Mouse (Mus musculus) monocyte, adult 5-6 weeks (primary cell): ENCODE measurements around the gene Ghr. TPM values are rescaled to one million over a fixed set of nuclear protein-coding genes. Genes with fewer than 3 reads are reported as not detected.

Experiments used
- ATAC-seq: fragments of 153-309, 156-312 bp; replicated peaks from 2 replicates; pipeline ENCODE4 v1.8.0; 2017; ENCODE audit warnings: mild to moderate bottlenecking; ENCODE audit not compliant: low TSS enrichment, insufficient number of reproducible peaks, severe bottlenecking, poor library complexity, low FRiP score
- total RNA-seq: library from RNA; stranded (forward); fragments of 200-1000, 200-491, 200-594 nt; gene quantifications from 3 replicates; pipeline ENCODE4 v1.2.3, GENCODE M21; 2017

Gene Ghr
- total RNA-seq, 1 experiment from 2014 or later = not detected

GRCm38 (mm10) chr15:3269996-3270645 lies 313.2 kb downstream of the Ghr start:
- ATAC-seq = no peak

DNA sequence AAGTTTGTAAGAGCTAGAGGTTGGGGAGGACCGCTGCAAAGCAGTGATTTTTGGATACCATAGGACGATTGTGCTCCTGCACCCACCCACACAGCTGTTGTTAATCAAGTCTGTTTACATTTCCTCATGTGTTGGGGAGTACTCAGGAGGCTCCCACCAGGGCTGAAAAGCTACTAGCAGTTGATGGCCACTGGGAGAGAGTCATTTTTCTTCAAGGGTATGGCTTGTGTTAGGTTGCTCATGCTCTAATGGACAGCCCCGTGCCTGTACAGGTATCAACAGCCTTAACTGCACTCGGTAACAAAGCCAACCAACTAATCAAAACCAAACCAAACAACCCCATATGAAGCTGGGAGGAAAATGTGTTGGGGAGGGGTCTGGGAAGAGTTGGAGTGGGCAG lies 313.8 kb downstream of the Ghr start:
- no peak for ATAC-seq

GRCm38 (mm10) chr15:3268247-3268646 lies 315.0 kb downstream of the Ghr start, which contains the start of gene Selenop:
Selenop (plus strand) TSS chr15:3268547.
- ATAC-seq = no peak
